Mouse (Mus musculus): ENCODE data around the gene Wnk2.

- TF ChIP-seq POLR2A (IDR thresholded peaks at IDR 0.05; ENCODE audit: insufficient read depth, low read depth, low read length), result no peak
- TF ChIP-seq CTCF (IDR thresholded peaks at IDR 0.05), result no peak
Measured at GRCm38 (mm10) chr13:49083941-49084340, 63.9 kb downstream of the Wnk2 start.
